8 mouse cellular contexts compared by ENCODE assay signal in the genomic region with DNA sequence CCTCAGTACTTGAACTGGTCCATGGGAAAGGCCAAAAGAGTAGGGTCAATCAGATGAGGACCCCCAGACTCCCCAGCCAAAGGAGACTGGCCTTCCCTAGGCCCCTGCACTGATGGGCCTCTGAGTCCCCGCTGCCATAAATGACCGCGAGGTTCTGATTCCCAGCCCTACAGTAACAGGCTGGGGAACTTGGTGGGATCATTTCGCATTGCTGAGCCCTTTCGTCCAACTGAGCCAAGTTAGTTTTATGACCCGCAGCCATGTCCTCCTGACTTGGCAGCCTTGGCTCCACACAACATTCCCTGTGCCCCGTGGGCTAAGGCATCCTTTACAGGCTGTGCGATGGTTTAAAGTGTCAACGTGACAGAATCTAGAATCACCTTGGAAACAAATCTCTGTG. TPM values are rescaled to one million over a fixed set of nuclear protein-coding genes. Genes with fewer than 3 reads are reported as not detected.
A peak's percentile ranks its signal among the peaks of the same experiment; 100 is the strongest.
DNase-seq lines count a peak whose midpoint lies in the region; ATAC-seq and TF ChIP-seq lines count a peak whose summit lies in the region.

No protein-coding gene starts in this region.

- intact Hi-C loops in left cerebral cortex, adult 2 months (cut with DNase I): loop anchor here (10.0 kb wide), 1 partner anchor 166 kb away; no protein-coding TSS in a partner anchor
- intact Hi-C loops in left cerebral cortex, postnatal 14 days (cut with DNase I): no loop called here

- DNase-seq in left cerebral cortex, adult 2 months (ENCODE audit: extremely low spot score in 1 of 2, low spot score in 2 of 2): no peak
- no peak for DNase-seq in left cerebral cortex, postnatal 14 days (ENCODE audit: low spot score in 2 of 2)
- DNase-seq in MN1 (ENCODE audit: low spot score): no peak
- DNase-seq in cerebellum, adult 11-12 months: no peak
- no peak for DNase-seq in cerebellum, adult 8-10 months

- H3K9ac ChIP-seq in embryonic facial prominence, embryonic 12.5 days: peak overlapping the region; percentile 63; the same call in 1 of the 2 replicates
- H3K9ac ChIP-seq in intestine, embryonic 15.5 days: peak overlapping the region; percentile 47
- peak overlapping the region; percentile 87 for H3K9ac ChIP-seq in neural tube, embryonic 13.5 days

- H3K4me1 ChIP-seq in embryonic facial prominence, embryonic 12.5 days: peaks cover 27% of the 10 kb centered on the region
- H3K4me1 ChIP-seq in intestine, embryonic 15.5 days (replicated peaks): peaks cover 22% of the 10 kb centered on the region
- H3K4me1 ChIP-seq in neural tube, embryonic 13.5 days (replicated peaks): peaks cover 43% of the 10 kb centered on the region

- H3K27ac ChIP-seq in left cerebral cortex, adult 2 months: no peak overlapping the region
- H3K27ac ChIP-seq in embryonic facial prominence, embryonic 12.5 days: no peak overlapping the region
- H3K27ac ChIP-seq in intestine, embryonic 15.5 days: 0 out of 2 replicates have a peak overlapping the region, but pooled peaks have one; percentile 0
- H3K27ac ChIP-seq in neural tube, embryonic 13.5 days (replicated peaks): peak overlapping the region; percentile 90; the same call in 1 of the 2 replicates

- ATAC-seq in embryonic facial prominence, embryonic 12.5 days (ENCODE audit: insufficient number of reproducible peaks, insufficient read depth, low FRiP score, low TSS enrichment): no peak
- ATAC-seq in intestine, embryonic 15.5 days: no peak
- no peak; the same call in 1 of the 2 replicates for ATAC-seq in neural tube, embryonic 13.5 days (ENCODE audit: low read depth)

- H3K27me3 ChIP-seq in embryonic facial prominence, embryonic 12.5 days: no peaks in the 10 kb centered on the region
- no peaks in the 10 kb centered on the region for H3K27me3 ChIP-seq in intestine, embryonic 15.5 days (replicated peaks)
- no peaks in the 10 kb centered on the region for H3K27me3 ChIP-seq in neural tube, embryonic 13.5 days

- H3K4me2 ChIP-seq in embryonic facial prominence, embryonic 12.5 days (replicated peaks): peak overlapping the region; percentile 64
- H3K4me2 ChIP-seq in intestine, embryonic 15.5 days (replicated peaks): peak overlapping the region; percentile 74
- peak overlapping the region; percentile 89 for H3K4me2 ChIP-seq in neural tube, embryonic 13.5 days

- WGBS in embryonic facial prominence, embryonic 12.5 days: 53% methylated on average over 9 of the region's 9 CpGs
- 42% methylated on average over 9 of the region's 9 CpGs for WGBS in intestine, embryonic 15.5 days
- WGBS in neural tube, embryonic 13.5 days: 36% methylated on average over 9 of the region's 9 CpGs

- peak overlapping the region; percentile 84 for H3K4me3 ChIP-seq in left cerebral cortex, adult 2 months
- peak overlapping the region; percentile 66 for H3K4me3 ChIP-seq in embryonic facial prominence, embryonic 12.5 days
- peak overlapping the region; percentile 88 for H3K4me3 ChIP-seq in intestine, embryonic 15.5 days (replicated peaks)
- H3K4me3 ChIP-seq in neural tube, embryonic 13.5 days: peak overlapping the region; percentile 83

- H3K36me3 ChIP-seq in embryonic facial prominence, embryonic 12.5 days: no peaks in the 10 kb centered on the region
- H3K36me3 ChIP-seq in intestine, embryonic 15.5 days: no peaks in the 10 kb centered on the region
- no peaks in the 10 kb centered on the region for H3K36me3 ChIP-seq in neural tube, embryonic 13.5 days

- no peaks in the 10 kb centered on the region for H3K9me3 ChIP-seq in embryonic facial prominence, embryonic 12.5 days
- no peaks in the 10 kb centered on the region for H3K9me3 ChIP-seq in intestine, embryonic 15.5 days
- no peaks in the 10 kb centered on the region for H3K9me3 ChIP-seq in neural tube, embryonic 13.5 days

- TF ChIP-seq CTCF in left cerebral cortex, adult 2 months (IDR thresholded peaks at IDR 0.05): no peak

RNA-seq across cellular contexts. Expression of a gene that starts 1.0 kb away (rescaled TPM):
- total RNA-seq in left cerebral cortex, adult 2 months (2021): 10 to 100 TPM; 20.3 to 22.1 TPM
- total RNA-seq in left cerebral cortex, postnatal 14 days (2021): 10 to 100 TPM; 16.9 to 20.9 TPM
- polyA plus RNA-seq in embryonic facial prominence, embryonic 12.5 days (2016; fragmentation: Nextera tagmentation; extraction: Ambion mirVana): 21.4 and 24.5 TPM in 2 replicates
- polyA plus RNA-seq in intestine, embryonic 15.5 days (2015; fragmentation: Nextera tagmentation; extraction: Ambion mirVana): 20.4 and 20.8 TPM in 2 replicates
- polyA plus RNA-seq in neural tube, embryonic 13.5 days (2015; fragmentation: Nextera tagmentation; extraction: Ambion mirVana): 14.2 and 16.3 TPM in 2 replicates

RNA-seq across cellular contexts. Expression of a gene that starts 1.1 kb away (rescaled TPM):
- total RNA-seq in left cerebral cortex, adult 2 months (2021): 10 to 100 TPM; 82.1 to 88.2 TPM
- 10 to 100 TPM; 83.3 to 91.9 TPM for total RNA-seq in left cerebral cortex, postnatal 14 days (2021)
- 51.0 and 55.5 TPM in 2 replicates for polyA plus RNA-seq in embryonic facial prominence, embryonic 12.5 days (2016; fragmentation: Nextera tagmentation; extraction: Ambion mirVana)
- polyA plus RNA-seq in intestine, embryonic 15.5 days (2015; fragmentation: Nextera tagmentation; extraction: Ambion mirVana): 42.9 and 46.5 TPM in 2 replicates
- 81.8 and 86.1 TPM in 2 replicates for polyA plus RNA-seq in neural tube, embryonic 13.5 days (2015; fragmentation: Nextera tagmentation; extraction: Ambion mirVana)

Comparison
In these comparisons a context has a peak if more than half of its experiments do, and no peak if none do; other contexts are left out.
1. H3K27ac ChIP-seq: peak in intestine, embryonic 15.5 days (single experiment) and neural tube, embryonic 13.5 days (single experiment); none in left cerebral cortex, adult 2 months (single experiment) and embryonic facial prominence, embryonic 12.5 days (single experiment).
2. Peak in every context shown above with its lines, with median percentiles within 50 percentile points of each other: H3K4me3 ChIP-seq, H3K4me2 ChIP-seq and H3K9ac ChIP-seq.